Mouse (Mus musculus) naive thymus-derived CD4-positive, alpha-beta T cell, adult 2 months (primary cell): ENCODE results near the gene Schip1.
"Not testable (repeated sequence)": the region's sequence is repeated elsewhere in the genome, so short reads cannot be mapped to it uniquely, and the experiment has no call there.

ENCODE experiments used
- DNase-seq: peaks from one replicate; pipeline ENCODE4 v3.0.0-alpha.2; 2011; ENCODE audit warnings: low read depth

Gene Schip1

GRCm38 (mm10) chr3:68064731-68065130 lies at the start of gene Schip1:
Gene Schip1 (plus strand): TSS chr3:68064802.
- DNase-seq: no peak

GRCm38 (mm10) chr3:68015786-68016185 lies 48.8 kb upstream of the Schip1 start:
- DNase-seq: no peak

- DNase-seq: no peak
Observed at GRCm38 (mm10) chr3:68019401-68019800, 45.2 kb upstream of the Schip1 start.

- DNase-seq: no peak
Observed at GRCm38 (mm10) chr3:68036097-68036496, 28.5 kb upstream of the Schip1 start.

- no peak for DNase-seq
Observed at GRCm38 (mm10) chr3:68042951-68043350, 21.7 kb upstream of the Schip1 start.

- peak; percentile 42 for DNase-seq
Observed at GRCm38 (mm10) chr3:68045475-68046416, 18.9 kb upstream of the Schip1 start.

- DNase-seq: peak; percentile 30
Observed at GRCm38 (mm10) chr3:68053538-68053937, 11.1 kb upstream of the Schip1 start.

- DNase-seq: no peak
Observed at GRCm38 (mm10) chr3:68055071-68055470, 9.5 kb upstream of the Schip1 start.

GRCm38 (mm10) chr3:68056373-68057275 lies 8.0 kb upstream of the Schip1 start:
- peak; percentile 71 for DNase-seq

GRCm38 (mm10) chr3:68059162-68059800 lies 5.3 kb upstream of the Schip1 start:
- no peak for DNase-seq

- DNase-seq: no peak
Observed at GRCm38 (mm10) chr3:68071395-68072386, 7.1 kb downstream of the Schip1 start.

GRCm38 (mm10) chr3:68077406-68077805 lies 12.8 kb downstream of the Schip1 start:
- DNase-seq: no peak

- DNase-seq: no peak
Observed at GRCm38 (mm10) chr3:68085024-68085423, 20.4 kb downstream of the Schip1 start.

GRCm38 (mm10) chr3:68092108-68092507 lies 27.5 kb downstream of the Schip1 start:
- DNase-seq: no peak

- no peak for DNase-seq
Observed at GRCm38 (mm10) chr3:68096724-68097431, 32.3 kb downstream of the Schip1 start.

GRCm38 (mm10) chr3:68099561-68099960 lies 35.0 kb downstream of the Schip1 start:
- not testable (repeated sequence) for DNase-seq

GRCm38 (mm10) chr3:68101343-68101742 lies 36.7 kb downstream of the Schip1 start:
- DNase-seq: no peak

GRCm38 (mm10) chr3:68105081-68105685 lies 40.6 kb downstream of the Schip1 start:
- no peak for DNase-seq

GRCm38 (mm10) chr3:68121338-68121737 lies 56.7 kb downstream of the Schip1 start:
- DNase-seq: no peak
